Mouse (Mus musculus) cerebellum, adult 11-12 months (tissue): ENCODE measurements at regions not wholly inside any gene's neighbourhood (a gene's known extent, or its start where the extent isn't known, plus 50 kb on each side); places are given as distances from the start of the nearest gene placed in this dataset.
A peak's percentile ranks its signal among the peaks of the same experiment; 100 is the strongest.

ENCODE experiments used
- DNase-seq: peaks from one replicate; pipeline ENCODE4 v3.0.0; 2022

DNA sequence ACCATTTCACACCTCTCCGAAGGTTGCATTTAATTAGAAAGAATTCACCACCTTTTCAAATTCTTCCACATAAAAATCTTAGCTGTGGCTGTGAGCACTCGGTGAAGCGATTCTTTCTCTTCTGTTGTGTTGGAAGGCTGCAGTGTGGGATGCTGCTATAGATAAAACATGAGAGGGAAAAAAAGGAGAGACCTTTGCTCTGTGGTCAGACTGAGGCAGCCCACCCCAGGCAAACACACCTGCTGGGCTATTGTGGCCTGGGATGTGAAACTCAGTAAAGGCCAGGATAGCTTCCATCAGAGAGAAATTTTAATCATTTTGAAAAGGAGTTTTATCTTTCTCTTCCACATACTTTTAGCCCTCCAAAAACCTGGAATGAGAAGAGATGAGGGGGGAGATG, 625.3 kb upstream of the Akr1e1 start:
- DNase-seq = no peak

DNA sequence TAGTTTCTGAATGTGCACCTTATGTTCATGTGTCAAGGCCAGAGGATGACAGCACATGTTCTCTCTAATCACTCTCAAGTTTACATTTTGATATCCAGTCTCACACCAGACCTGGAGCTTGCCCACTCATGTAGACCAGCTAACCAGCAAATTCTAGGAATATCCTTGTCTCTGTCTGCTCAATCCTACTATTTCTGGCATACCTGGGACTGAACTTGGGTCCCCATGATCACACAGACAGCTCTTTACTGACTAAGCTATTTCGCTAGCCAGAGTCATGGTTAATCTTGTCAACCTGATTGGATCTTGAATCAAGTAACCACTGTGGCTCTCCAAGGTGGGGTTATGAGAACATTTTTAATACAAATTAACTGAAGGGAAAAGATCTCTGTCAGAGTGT, 625.9 kb upstream of the Klf6 start:
- DNase-seq = no peak

DNA sequence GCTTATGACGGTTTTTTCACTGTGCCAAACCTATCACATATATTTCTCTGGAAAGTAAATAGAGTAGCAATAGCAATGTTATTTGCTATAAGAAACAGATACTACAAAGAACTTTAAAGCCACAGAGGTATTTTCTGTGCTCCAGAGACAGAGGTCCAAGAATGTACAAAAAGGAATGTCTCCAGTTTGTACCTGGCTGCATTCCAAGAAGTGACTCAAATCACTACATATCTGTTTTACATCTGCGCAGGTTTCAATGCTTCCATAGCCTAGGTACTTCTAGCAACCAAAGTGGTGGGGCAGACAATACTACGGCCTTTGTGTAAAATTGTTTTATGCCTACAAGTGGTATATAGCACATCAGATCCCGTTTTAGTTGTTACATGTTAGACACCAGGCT, 620.7 kb upstream of the Klf6 start:
- DNase-seq = no peak

DNA sequence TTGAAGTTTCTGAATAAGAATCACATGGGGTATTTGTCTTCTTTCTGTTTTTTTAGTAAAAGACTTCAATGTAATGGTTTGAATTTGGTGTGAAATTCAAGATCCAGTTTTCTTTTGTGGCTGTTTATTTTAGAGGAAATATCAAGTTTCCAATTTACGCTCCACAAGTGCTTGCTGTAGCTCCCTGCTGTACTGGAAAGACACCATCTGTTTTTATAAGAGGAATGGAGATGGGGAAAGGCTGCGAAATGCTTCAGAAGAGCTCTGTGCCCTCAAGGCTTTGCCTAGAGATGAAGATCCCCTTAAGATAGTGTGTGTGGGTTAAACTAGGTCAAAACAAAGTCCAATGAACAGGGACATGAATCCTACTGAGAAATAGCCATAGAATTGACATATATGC, 618.5 kb upstream of the Klf6 start:
- no peak for DNase-seq

DNA sequence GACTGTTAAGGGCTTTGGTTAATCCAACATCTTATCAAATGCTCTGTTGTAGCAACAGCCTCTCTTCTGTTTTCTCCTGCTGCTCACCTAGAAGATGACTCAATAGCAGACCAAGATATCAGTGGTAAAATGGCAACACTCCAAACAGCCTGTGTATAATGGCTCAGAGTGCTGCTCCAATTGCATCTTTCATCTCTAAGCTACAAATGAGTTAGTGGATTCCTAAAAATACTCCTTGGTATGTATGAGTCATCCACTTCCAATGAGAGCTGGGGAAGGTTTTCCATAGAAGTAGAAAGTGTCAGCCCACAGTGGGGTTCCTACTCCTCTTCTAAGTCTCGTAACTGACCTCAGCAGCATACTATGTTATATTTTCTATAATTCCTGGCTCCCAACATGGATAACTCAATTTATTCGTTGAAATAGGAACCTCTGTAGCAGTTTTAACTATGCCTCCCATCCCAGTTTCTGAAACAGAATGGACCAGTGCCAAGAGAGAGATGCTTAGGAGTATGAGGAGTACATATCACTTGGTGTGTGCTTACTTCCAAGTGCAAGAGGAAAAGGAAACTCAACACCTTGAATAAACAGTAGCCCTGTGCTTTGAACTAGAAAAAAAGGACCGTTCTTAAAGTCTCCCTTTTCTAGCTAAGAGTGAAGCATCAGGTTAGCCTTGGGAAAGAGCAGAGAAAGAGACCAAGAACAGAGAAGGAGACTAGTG, 612.5 kb upstream of the Klf6 start:
- no peak for DNase-seq

DNA sequence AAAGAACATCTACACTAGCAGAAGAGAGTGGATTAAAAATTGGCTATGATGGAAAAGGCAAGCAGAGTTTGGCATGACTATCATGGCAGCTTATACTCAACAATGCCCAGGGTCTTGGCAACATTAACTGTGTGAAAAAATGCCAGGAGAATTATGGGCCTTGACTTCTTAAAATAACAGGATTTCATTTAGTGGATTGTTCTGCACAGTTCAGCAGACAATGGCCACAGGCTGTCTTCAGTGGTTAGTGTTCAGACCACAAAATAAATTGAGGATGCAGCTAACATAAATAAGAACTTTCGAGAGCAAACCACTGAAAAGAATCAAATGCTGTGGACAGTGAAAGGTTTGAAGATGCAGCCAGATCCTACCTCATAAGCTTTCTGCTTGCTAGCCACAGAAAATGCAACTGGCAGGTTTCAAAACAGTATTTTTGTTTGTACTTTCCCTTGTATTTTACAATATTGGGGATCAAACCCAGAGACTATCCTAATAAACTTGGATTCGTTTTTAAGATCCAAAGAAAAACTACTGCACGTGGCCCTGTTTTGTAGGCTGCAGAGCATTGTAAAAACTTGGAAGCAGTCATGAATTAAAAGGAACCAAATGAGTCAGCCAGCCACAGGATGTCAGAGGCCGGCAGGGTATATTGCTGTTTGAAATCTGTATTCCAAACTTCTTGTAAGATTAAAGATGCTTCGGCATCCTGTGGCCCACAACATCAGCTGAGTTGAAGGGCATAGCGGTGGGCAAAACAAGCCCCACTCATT, 603.2 kb upstream of the Klf6 start:
- DNase-seq = no peak

DNA sequence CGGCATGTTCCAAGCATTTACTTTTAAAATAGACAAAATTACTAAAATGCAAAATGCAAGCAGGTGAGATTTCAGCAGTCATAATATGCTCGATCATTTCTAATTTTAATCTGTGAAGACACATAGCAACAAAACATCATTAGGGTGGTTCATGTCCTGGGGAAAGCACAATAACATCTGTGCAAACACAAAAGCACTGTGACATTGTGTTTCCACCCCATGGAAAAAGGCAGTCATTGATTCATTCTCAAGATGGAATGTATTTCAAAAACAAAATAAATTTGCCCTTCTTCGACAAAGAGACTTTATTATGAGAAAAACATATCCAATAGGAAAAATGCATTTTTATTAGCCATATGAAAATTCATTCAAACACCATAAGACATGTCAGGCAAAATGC, 601.5 kb upstream of the Klf6 start:
- no peak for DNase-seq

DNA sequence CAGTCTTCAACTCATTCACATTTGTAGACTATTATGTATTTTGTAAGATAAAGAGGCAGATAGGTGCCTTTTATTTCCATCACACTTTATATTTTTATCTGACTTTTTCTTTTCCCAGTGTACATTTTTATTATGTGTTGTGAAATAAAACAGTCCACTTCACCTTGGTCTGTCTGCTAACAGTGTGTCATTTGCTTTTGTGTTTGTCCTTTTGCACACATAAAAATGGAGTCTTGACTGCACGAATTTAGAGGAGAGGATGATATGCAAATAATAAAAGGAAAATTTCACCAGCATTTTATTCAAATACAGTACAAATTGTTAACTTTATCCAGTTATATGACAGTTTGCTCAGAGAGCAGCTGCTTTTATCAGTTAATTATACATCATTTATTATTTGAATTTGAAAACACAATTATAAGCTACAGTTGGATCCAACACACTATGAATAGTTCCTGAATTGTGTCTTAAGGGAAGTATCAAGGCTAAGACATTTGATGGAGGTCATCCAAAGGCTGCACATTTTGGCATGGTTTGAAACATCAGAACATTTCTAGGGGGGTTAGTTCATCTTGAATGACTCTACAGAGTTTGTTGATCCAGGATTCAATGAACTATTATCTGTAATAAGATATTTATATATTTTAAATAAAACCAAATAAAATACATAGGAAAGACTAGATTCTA, 588.6 kb upstream of the Klf6 start:
- DNase-seq = no peak

DNA sequence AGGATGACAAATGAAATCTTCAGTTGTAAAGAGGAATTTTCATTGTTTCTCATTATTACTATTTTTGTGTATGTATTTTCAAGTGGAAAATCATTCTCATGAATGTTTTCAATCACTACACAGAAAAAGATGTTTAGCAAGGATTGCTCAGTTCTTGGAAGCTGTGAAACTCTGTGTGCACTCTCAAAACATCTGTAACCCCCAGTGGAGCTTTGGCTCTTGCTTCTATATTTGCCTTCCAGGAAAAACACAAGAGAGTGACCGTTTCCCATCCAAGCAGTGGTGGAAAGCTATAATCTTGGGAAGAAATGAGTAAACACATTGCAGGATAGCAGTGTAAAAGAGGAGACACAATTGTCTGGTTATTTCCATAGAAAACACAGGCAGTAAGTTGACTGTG, 584.7 kb upstream of the Klf6 start:
- no peak for DNase-seq

DNA sequence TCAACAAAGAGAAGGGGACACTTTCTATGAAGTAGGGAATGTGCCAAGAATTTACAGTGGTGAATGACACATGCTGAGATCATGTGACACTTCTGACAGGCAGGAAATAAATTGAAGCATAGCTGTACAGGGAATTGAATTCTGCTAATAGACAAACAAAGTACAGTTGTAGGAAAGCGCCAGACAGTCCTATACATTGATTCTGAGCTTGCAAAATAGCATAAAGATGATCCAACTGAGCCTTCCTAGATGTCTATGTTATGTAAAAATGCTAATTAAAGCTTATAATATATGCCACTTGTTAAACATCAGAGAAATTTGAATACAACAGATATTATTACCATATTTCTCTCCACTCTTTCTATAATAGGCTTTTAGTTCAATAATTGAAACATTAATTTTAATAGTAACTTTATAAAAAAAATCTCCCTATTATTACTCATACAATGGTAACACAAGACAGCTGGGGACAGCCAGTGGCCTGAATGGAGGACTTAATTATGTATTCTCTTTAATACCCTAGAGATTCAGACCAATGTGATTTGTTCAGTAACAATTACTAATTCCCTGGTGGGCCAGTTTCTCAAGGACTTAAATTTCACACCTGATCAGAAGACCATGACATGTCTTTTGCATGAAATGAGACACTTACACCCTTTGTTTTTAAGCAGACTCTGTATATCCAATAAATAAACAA, 571.4 kb upstream of the Klf6 start:
- DNase-seq = no peak

DNA sequence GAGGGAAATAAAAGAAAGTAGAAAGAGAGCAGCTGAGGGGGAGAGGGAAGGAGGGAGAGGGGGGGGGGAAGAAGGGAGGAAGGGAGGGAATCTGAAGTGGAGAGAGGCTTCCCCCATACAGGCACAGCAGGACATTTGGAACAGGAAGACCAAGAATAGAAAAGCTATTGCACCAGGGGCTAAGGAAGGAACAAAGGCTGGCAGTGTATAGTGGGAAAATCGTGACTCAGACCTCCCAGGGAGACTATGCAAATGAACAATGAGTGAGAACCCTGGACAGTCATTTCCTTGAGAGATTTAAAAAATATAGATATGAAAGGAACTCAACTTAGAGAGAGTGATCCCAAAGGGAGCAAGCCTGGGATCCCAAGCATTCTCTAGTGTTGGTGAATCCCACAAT, 559.1 kb upstream of the Klf6 start:
- no peak for DNase-seq

DNA sequence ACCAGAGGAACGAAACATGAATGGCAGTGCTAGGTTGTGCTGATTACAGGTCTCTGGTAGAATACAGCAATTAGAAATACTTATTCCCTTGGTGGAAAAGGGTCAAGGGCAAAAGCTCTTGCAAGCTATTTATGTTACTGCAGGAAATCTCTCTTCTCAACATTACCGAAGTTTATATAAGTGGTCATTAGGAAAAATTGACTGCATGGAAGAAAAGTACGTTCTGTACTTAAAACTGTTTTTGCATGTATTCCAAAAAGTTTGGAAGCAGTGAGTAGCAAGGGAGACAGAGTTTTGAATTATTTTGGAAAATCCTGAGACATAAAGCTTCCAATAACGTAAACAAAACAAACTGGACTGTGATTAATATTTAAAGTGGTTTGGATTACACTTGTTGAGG, 554.6 kb upstream of the Klf6 start:
- no peak for DNase-seq

DNA sequence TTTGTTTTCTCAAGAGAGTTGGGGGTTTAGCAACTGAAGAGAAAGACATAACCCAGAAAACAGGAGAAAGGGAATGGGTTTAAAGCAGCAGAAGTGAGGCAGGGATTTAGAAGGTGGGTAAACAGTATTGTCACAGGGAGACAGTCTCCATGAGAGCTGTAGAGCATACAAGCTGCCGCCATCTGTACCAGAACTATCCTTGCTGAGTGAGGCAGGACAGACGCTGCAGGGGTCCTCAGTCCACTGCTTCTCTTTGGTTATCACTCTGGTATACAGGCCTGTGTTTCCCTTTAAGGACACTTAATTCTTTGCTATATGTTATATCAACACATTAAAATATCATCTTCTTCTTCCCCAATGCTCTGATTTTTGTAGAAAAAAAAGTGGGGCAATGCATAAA, 548.0 kb upstream of the Klf6 start:
- peak; percentile 14 for DNase-seq

DNA sequence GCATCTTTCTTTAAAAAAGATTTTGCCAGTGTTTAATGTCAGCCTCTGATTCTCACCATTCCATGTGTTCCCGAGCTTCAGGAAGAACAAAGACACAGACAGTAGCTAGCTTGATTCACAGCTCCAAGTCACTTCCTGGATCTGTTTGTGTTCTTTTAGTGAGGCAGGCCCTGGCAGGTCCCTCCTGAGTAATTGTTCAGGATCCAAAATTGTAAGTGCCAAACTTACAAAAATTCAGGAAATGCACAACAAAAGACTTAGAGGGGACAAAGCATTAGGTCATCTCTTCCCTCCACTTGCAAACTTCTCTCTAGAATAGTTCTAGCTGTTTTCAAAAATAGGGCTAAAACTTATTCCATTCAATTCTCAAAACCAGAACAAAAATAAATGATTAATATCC, 546.3 kb upstream of the Klf6 start:
- DNase-seq = no peak

DNA sequence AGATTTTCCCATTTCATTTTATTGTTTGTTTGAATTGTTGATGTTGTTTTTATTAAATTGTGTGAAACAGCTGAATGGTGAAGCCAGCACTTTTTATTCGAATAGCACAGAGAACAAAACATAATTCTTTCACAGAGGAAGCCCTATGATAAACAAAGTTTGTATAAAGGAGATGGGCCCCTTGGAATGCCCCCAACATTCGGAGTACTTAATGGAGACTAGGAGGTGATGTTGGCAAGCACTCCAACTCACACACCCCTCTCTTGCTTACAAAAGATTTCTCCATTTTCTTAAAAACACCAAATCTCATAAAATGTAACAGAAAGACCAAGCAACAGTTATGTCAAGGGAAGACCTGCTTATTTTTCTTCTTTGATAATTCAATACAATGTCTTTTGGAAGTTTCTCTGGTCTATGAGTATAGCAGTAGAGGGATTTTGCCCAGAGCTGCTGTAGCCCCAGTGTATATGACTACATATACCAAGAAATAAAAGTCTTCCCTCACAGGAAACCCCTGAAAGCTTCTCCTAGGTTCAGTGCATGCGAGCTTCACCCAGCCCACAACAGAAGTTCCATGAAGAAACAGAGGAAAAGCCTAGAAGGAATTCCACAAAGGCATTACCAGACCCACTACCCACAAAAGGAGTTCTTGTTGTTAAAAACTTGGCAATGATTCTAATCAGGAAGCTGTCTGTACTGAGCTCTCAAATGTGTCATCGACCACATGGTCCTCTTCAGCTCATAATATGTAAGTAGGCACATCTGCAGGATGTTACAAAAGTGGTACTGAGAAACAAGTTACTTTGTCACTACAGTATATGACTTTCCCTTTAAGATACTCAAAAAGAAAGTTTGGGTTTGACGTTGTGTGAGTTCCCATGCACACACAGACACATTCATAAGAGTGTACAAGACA, 543.1 kb upstream of the Klf6 start:
- no peak for DNase-seq

DNA sequence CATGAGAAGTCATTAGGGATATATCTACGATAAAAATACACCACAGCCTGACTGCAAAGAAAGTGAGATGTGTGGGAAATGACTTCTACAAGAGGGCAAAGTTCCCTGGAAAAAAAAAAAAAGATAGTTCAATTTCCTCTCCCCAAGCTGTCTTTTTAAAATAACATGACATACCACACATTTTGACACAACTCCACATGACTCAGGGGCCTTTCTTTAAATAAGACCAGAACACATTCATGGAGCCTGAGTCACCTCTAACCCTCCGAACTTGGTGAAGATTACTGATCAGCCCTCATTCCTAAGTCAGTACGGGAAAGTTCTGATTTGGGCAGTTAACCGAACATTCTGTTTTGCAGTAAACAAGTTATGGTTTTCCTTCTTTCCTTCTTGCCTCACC, 515.6 kb upstream of the Klf6 start:
- no peak for DNase-seq

DNA sequence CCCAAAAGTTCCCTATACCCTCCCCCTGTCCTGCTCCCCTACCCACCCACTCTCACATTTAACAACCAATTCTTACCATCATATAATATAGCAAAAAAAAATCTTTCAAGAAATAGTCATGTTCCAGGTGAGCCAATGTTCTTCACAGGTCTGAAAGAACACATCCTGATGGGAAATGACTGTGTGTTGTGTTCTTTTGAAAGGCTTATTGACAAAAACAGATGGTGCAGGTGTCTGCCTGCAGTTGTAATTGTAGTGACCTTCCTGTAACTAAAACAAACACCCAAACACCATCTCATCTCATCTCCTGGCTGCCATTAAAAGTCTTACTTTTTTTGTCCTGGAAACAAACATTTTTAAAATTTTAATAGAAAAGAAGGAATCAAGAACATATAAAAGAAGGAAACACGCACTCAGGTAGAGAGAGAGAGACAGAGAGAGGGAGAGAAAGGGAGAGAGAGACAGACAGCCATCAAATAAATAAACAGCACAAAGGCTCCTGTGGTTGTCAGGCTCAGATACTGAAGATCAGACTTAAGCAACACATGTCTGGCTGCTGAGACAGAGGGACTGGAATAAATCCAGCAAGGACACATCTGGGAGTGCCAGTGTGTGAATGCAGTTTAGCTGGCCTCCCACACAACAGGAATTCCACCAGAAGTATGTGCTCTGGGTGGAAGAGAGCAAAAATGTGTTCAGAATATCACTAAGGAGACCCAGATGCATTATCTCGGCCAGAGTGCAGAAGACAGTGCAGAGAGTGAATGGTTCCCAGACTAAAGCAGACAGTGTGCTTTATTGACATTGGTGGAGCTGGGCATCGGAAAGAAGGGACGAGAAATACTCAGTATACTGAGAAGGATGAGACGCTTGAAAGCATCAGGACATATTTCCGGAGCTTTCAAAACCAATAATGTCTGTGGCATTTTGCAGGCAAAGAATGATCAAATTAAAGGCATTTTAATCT, 513.5 kb upstream of the Klf6 start:
- no peak for DNase-seq

DNA sequence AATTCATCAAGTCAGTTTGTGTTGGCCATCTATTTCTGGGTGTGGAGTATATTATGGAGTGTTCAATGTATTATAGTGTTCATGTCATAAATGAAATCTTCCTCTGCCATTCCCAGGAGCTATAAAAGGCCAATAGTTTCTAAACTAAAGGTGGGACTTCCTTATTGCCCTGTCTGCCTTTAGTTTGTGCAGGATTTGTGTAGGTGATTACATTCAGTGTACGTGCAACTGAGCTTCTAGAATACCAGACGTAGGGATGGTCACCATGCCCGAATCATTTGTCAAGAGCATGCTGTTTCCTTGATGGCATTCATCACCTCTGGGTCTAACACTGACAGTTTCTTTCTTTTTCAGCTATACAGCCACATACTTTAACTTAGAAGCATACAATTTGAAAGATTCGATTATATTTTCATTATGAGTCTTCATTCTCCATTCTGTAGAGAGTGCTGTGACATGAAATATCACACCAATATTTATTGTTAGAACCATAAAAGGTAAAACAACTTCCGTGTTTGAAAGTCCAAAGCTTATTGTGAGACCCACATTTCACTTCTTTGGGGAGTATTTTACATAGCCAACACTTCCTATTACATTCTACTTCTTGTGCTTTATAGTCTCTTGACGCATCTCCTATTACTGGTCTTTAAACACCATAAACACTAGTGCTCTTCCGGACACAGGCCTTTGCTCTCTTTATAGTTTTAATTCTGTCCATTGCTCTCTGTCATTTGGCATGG, 494.1 kb upstream of the Klf6 start:
- no peak for DNase-seq

DNA sequence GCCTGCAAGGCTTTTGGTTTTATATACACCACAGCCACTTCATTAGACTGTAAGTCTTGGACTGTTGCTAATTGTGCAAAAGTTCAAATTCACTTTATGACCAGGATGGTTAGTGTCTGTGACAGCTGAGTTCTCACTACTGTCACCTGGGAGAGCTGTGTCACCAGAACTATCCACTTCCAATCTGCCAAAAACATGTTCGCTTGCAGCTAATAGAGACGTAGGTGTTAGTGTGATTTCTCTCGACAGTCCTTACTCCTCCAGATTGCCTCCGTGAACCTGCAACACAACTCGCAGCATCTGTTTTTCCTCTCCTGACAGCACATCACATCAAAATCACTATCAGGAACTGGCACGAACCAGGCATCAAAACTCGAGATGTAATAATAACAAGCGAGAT, 491.3 kb upstream of the Klf6 start:
- DNase-seq = no peak

DNA sequence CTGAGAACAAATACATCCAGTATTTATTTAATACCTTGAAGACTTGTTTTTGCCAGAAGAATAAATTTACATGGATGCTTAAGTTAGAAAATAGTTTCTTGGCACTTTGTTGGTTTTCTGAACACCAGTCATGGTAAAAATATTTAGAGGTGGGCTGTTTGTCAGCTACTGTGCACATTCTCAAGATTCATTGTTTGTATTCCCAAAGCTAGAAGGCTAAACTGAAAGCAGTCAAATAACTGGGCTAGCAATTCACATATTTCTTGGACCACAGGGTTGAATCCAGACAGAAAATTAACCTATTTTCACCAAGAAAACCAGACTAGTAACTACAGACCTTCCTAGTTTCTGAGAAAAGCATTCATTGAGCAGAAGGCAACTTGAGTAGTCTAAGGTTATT, 488.1 kb upstream of the Klf6 start:
- no peak for DNase-seq
